Mouse (Mus musculus) 416B (cell line): Measurements from ENCODE around the gene Blm.

Experiments
- DNase-seq: peaks from one replicate; pipeline ENCODE4 v3.0.0; 2011; ENCODE audit warnings: low read depth

The Blm gene

DNA sequence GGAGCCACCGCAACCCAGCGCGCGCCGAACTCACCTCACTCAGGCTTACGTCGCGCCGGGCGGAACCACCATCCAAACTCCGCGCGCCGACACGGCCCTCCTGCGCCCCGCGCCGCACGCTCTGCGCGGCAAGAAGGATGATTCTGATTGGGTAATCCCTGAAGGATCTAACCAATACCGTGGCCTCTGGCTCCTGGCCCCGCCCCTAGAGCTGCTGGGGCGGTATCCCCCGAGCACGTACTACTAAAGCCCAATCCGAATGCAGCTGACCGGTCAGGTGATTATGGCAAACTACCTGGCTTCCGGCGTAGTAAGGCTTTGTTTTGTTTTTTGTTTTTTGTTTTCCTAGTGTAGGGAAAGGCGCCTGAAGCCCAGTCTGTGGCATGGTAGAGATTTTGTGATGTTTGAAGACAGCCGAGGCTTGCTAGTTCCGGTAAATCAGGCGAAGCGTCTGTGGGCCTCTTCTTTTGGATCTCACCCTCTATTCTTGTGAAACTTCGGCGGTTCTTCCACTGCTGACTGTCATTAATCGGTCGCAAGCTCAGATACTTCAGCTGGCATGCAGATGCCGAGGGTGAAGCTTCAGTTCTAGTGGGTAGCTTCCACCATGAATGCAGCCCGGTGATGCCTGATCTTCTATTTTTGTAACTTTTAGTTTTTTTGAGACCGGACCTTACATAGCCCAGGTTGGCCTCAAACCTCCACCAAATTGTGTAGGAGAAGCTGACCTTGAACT lies at the start of gene Blm:
Blm (minus strand) TSS at position 111 of the 736 bp plus-strand sequence.
- DNase-seq: peak; percentile 98

DNA sequence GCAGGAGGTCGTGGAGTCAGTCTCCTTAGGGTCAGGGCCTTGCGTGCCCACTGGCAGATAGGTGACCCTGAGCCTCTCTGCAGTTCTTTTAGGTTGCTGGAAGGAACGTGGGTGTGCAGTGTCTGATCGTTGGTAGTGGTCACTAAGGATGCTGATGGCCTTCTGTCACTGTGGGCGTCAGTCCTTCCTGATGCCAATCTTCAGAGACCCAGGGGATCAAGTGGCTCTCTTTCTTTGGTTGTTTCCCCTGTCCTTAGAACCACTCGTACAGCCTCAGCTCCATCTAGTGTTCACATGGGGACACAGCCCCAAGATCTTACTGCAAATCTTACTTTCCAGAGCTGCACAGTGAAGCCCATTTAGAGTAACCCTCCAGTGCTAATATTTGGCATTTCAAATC lies 49.1 kb upstream of the Blm start:
- DNase-seq: peak; percentile 83

DNA sequence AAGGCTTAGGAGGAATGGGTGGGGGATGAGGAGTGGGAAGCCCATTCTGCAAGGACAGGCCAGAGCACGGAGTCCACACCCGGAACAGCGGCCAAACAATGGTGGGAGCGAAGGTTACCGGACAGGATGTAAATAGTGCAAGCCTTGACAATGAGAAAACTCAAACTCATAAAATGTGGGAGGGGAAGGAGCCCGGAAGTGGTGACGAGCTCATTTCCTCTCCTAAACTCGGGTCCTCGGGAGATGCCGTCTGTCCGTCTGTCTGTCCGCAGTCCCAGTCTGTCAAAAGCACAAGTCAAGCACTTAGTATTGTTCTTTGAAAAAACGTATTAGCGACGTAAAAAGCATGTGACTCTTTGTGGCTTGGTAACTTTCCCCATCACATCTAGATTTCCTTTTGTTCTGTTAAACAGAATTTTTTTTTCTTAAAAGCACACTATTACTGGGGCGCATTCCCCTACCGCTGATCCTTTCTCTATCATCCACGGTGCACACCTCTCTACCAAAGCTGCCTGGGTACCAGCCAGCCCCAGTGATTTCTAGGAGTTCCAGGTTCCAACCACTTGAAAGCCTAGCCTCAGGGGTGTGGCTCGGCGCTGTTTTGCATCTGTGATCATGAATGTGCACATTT lies 48.0 kb upstream of the Blm start:
- peak; percentile 77 for DNase-seq

DNA sequence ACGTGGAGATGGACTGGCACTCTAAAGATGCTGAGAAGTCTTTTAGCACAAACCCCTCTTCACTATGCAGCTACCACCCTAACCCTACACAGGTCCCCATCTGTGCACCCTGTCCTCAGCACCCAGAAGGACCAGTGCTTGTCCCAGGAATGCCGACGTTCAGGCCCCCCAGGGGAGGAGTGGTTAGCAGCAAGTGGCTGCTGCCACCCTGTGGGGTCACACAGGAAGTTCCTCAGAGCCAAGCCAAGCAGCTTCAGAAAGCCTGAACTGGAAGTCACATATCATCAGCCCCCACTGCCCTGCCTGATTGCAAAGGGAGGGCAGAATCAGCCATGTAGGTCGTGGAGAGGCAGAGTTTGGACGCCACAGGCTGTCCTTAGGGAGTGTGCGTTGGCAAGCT lies 45.4 kb upstream of the Blm start:
- peak; percentile 55 for DNase-seq

DNA sequence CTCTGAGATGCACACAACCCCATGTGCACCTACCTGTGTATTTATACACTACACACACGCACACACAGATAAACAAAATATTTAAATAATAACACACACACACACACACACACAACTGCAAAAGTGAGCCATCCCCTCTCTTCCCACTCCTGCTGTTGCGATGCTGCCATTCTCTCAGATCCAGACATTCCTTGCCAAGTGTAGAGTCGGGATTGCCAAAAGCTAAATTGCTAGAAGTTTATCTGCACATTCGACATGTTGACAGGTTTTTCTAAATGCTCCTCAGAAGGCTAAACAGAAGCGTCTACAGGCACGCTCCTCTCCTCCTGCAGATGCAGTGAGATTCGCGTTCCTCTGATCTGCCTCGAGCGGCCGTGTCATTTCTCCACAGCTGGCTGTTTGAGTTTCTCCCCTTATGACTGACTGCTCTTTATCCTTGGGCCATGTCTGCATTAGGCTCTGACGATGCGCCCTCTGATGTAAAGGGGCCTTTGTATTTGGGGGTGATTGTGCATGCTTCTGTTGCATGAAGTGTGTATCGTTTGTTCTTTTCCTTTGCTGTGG lies 42.6 kb upstream of the Blm start:
- no peak for DNase-seq

DNA sequence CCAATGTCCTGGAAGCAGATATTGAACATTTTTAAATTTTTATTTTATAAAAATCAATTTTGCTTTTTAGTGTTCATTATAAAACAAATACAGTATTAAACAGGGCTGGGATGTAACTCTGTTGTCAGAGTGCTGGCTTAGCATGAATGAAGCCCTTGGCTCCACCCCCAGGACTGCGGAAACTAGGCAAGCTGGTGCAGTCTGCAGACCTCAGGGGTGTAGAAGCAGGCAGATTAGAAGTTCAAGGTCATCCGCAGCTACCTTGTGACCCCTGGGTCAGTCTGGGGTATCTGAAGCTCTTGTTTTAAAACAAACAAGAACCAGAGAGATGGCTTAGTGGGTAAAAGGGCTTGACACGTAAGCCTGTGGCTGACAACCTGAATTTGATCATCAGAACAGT lies 41.7 kb upstream of the Blm start:
- DNase-seq: no peak

DNA sequence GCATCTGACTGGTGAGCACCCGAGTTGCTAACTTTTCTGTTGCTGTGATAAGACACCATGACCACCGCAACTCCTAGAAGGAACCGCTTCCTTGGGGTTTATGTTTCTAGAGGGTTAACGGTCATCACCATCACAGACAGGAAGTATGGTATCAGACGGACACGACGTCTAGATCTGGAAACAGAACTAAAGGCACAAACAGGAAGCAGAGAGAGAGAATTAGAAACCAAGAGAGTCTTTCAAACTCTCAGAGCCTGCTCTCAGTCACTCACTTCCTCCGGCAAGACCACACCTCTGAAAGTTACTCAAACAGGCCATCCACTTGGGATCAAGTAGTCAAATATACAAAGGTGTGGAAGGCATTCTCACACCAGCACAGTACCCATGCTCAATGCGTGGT lies 40.8 kb upstream of the Blm start:
- DNase-seq: peak; percentile 86

DNA sequence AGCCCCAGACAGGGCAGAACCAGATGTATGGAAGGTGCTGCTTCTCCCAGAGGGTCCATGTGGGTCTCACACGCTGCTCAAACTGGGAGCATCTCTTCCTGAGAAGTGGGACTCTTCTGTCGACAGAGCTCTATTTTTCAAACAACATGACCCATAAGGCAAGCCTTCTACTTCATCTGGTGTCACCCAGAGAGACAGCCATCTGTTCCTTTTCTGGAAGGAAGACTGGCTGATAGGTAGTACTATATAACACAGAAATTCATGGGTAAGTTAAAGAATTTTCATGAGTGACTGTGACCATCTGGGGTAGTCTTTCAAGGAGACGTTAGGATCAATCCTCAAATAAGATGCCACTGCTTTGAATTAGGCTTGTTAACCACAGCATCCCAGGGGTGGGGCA lies 38.2 kb upstream of the Blm start:
- DNase-seq: no peak

DNA sequence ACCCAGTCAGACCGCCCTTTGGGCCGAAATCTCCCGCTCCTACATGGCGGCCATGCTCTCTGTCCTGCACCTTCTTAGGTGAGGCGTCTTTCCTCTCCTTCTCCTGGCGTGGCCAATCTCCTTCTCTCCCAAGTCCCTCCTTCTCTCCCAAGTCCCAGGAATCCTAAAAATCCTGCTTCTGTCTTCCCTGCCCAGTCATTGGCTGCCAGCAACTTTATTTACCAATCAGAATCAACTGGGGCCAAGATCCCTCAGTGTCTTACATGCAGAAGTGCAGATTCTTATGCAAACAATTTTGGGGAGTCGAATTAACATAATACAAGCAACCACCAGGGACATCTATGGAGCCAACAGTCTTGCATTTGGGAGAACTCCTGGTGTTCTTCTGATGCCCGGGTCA lies 33.1 kb upstream of the Blm start:
- DNase-seq: no peak

DNA sequence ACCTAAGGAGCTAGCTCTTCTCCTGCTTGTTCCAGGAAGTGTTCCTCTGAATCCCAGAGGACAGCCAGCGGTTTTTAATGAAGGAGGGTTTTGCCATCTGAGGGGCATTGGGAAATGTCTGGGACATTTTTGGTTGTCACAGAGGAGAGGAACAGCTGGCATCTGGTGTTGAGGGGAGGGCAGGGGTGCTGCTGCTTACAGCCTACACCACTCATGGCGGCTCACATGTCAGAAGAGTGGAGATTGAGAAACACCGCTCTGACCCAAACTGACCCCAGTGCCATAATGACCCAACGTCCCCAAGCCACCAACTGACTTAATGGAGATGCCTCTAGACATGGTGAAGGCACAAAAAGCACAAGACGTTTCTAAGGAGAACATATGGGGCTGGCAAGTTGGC lies 27.0 kb upstream of the Blm start:
- DNase-seq: peak; percentile 38

DNA sequence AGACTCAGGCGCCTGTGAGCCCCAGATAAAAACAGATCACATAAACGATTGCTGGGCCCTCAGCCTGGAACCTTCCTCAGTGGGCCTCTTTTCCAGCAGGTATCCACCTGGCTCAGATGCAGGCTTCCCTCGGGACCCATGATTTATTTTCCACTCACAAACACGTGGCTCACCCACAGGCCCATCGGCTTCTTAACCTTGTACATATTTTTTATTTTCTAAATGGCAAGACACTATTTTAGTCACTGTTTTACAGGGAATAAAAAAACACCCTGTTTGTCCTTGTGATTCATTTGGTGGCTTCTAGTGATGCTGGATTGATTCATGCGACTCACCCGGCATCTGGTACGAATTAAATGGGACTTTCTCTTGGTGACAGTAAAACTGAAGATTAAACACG lies 26.4 kb upstream of the Blm start:
- no peak for DNase-seq

DNA sequence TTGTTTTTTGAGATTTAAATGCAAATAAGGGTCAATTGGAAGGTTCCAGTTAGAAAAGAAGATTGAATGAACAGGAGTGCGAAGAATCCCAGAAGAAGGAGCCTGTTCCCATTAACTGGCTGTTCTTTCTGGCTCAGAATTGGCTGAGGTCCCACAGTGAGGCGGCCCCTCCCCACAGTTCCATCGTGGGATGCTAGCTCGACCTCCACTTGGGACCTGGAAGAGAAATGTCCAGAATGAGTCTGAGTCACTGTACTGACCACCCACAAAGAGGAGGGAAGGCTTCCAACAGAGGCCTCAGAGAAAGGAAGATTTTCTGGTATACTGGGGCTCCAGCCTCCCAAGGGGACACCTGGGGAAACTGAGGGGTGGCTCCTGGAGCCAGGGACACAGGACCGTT lies 23.7 kb upstream of the Blm start:
- no peak for DNase-seq

DNA sequence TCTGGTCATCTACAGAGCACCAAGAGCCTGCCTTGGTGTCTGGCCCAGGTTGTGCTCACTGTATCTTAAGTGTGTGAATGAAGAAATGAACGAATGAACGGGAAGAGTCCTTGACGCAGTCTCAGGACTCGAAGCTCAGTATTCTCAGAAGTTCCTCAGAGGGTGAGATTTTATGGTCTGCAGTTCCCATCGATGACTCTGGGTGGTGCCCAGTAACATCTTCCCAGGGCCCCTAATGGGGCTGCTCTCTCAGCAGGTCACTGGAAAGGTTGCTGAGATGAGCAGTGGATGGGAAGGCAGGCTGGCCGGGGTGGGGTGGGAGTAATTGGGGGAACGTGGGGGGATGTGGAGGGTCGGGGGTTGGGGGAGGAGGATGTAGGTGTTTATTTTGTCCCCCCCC lies 23.2 kb upstream of the Blm start:
- DNase-seq: peak; percentile 55

DNA sequence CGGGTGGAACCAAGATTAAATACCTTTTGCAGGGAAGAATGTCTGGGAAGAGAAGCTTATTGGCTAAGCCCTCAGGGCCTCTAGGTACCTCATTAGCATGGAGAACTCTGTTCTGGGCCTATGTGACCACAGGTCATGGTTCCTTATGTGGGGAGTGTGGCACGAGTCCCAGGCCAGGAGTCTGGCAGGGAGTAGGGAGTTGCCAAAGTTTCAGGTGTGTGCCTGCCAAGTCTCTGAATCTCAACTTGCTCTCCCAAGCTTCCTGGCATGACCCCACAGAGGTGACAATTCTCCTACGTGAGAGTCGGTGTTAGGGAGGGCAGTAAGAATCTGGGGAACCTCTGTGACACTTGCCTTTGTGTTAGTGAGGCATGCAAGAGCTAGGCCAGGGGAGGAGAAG lies 22.2 kb upstream of the Blm start:
- DNase-seq: no peak

DNA sequence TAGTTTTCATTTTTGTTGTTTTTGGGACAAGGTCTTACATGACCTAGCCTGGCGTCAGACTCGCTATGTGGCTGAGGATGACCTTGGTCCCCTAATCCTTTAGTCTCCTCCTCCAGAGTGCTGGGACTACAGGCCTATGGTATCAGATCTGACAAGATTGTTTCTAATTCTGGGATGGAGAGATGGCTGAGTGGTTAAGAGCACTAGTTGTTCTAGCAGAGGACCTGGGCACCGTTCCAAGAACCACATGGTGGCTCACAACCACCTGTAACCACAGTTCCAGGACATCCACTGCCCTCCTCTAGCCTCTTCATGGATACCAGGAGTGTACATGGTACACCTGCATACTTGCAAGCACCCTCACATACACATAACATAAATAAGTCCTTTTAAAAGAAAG lies 21.2 kb upstream of the Blm start:
- DNase-seq: no peak

DNA sequence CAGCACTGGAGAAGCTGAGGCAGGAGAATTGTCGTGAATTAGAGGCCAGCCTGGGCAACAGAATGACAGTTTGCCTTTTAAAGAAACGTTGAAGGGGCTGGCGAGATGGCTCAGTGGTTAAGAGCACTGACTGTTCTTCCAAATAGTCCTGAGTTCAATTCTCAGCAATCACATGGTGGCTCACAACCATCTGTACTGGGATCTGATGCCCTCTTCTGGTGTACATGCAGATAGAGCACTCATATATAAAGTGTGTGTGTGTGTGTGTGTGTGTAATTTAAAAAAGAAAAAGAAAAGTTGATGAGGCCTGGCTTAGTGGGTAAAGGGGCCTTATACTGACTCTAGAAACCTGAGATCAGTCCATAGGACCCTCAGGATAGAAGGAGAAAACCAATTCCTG lies 20.2 kb upstream of the Blm start:
- DNase-seq: peak; percentile 35

DNA sequence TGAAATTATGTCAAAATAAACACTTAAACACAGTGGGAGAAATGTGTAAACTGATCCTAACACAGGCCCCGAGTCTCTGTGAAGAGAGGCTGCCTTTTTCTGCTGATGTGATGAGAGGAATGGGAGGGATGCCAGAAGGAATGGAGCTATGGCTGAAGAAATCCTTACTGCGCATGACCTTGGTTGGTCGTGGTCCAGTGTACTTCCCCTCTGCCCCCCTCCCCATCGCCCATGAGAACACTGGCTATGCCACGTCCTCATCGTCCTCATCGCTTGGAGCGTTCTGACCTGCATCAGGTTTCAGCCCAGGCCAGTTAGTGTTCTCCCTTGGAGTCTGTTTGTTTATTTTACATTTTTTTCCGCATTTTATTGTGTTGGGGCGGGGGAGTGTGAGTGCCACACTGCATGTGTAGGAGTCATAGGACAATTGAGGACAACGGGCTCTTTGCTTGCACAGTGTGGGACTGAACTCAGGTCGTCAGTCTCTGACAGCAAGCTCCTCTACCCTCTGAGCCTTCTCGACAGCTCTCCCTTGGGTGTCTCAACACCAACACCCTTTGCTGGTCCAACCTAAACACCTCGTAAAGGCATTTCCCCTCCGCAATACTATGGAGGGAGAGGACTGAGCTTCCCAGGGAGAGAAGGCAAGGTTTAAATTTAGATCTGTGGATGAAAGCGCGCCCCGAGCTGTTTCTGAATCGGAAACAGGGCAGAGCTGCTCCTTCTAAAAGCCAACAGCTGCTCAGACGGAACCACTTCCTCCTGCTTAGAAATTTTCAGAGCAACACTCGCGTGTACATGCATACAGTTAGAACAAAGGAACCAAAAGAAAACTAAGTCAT lies 19.5 kb upstream of the Blm start:
- DNase-seq: peak; percentile 14

DNA sequence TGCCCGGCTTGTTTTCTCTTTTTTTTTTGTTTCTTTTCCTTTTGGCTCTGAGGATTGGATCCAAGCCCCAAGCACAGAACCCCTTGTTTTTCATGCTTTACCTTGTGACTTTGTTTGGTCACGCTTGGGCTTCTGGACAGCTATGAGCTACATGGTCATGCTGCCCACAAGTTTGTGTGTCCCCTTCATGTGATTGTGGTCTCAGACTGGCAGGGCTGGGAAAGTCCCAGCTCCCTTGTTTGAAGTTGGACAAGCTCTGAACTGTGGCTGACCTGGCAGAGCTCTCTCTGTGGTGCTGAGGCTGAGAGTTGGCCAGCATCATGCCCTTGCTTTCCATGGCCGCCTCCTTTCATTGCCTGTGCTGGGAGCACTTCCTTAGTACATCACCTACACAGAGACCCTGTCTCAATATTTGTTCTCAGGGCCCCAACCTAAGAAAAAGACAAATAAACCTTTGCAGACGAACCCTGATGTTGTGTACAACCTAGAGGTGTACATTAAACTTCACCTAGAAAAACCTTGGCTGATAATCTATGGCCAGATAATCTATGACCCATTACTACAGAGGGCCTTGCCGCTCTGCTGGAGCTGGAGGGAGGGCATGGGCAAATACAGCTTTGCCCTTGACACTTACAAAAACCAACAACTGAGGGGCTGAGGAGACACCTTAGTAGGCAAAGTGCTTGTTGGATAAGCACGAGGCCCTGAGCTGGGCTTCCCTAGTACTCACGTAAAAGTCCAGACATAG lies 13.8 kb upstream of the Blm start:
- no peak for DNase-seq

DNA sequence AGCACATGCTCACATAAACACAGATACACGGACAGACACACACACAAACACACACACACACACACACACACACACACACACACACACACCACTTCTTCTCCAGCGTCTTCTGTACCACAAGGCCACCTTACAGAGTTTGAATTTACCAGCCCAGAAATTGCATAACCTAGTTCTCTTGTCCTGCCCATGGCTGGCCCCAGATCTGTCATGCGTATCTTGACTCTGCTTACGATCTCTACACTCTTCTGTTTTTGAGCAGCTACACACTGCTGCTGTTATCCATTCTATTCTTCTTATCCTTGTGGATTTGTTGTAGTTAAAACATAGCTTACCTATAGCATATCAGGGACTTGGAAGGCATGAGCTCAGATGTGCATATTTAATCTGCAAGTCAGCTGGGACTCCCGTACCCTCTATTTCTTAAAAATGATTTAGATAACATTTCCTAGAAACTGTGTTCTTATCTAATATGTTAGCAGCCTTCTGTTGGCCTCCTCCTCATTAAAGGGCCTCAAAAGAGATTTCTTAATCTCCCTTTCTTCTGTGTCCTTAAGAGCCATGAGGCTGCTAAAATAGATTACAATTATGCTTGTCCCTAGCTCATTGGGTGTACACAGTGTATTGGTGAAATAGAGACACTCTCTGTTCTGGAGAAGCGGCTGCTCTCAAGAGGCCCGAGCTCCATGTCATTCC lies 7.4 kb upstream of the Blm start:
- DNase-seq: peak; percentile 26

DNA sequence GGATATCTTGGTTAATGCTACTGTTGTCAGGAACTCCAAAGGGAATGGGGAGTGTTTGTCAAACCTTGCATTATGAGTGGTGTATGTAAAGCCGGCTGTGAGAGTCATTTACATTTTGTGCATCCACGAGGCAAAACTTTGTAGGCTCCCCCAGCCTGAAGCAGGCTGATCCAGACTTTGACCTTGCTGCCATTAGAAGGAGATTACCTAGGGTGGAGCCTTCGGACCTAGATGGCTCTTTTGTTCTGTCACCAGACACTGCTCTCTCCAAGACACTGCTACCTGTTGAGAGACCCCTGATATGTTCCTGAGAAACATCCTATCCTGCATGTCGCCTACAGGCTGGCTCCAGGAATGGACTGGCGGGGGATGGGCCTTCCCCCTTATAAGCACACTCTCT lies 4.7 kb upstream of the Blm start:
- no peak for DNase-seq

DNA sequence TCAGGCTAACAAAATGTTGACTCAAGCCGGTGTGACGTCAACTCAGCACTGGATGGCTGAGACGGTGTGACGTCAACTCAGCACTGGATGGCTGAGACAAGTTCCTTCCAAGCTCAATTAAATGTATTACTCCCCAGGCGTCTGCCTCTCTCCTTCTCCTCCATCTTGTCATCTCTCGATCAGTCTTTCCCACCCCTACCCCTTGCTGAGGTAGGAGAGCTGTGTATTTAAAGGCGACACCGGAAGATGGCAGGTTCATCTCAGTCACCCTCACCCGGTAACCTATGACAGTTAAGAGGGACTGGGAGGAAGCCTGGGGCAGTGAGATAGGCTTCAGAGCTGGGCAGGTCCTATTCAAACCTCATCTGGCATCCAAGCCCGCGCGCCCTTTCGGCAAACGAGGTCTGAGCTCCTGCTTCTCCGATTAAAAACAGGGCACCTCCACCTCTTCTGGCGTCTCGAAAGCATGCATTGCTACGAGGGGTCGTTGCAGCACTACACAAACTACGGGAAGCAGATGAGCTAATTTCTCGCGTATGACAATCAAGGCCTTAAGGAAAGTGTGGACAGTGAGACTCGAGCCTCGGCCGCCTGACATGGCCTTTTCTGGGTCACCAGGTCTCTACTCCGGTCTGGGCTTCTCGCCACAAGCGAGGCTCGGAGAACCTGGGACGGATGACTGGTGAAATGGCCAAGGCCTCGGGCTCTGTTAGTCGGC lies 469 bp downstream of the Blm start:
- peak; percentile 87 for DNase-seq
